Mouse (Mus musculus): ENCODE data around the gene Marveld3.

Marveld3 gene

DNA sequence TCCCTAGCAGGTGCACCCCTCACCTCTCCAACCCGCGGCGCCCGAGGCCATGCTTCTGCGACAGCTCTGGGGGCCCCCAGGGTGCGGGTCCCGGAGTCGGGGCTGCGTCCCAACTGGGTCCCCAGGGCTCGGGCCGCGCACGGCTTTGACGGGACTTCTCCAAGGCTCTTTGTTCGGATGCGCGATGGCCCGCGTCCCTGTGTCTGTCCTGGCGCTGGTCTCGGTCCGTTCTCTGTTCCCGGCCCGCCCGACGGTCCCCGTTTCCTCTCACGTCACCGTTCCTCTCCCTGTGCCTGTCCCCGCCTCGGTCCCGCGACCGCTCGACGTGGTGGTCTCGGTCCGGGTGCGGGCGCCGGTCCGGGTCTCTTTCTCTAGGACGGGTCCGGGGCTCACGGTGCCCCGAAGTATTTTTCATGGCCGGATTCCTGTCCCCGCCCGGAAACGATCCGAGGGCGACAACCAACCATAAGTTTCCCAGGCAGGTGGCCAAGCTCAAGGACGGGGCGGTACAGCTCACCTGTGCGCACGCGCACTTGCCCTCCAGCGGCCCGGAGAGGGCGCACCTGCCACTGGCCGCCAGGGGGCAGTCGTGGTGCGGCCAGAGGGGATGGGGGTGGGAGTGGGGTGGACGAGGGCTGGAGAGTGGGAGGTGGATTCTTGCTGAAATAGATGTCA lies at the start of gene Marveld3:
Gene Marveld3, minus strand, starts transcription at position 511 of the 675 bp plus-strand sequence.
- DNase-seq = peak in 1 of 2 experiments; percentile 32

DNA sequence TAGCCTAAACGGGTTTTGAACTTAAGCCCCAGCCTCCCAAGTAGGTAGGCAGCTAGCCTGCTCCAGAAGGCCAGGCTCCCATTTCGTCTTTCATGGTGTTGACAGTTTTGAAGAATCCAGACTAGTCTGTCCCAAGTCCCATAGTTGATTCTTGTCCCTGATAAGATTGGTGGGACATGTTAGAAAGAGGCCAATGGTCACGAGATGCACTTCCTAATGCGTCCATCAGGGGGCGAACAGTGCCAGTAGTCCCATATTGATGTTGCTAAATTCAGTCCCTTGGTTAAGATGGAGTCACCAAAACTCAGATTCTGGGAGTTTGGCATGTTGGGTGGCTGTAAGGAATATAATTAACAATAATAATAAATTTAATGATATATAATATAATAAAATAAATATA lies 48.9 kb upstream of the Marveld3 start:
- DNase-seq = peak; percentile 39 to 52

DNA sequence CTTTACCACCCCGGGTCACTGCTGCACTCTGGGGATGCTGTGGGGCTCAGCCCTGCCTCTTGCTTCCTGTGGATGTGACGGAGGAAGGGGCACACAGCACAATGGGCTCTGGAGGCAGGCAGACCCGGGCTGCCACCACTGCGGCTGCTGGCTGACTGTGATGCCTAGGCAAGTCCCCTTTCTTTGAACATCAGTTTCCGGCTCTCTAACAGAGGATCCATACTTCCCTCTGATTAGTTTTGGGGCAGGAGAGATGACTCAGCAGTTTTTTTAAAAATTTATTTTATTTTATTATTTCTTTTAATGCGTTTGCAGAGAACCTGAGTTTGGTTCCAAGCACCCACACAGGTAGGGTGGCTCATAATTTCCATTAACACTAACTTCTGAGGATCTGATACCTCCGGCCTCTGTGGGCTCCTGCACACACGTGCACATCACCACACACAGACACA lies 47.0 kb upstream of the Marveld3 start:
- no peak for DNase-seq

DNA sequence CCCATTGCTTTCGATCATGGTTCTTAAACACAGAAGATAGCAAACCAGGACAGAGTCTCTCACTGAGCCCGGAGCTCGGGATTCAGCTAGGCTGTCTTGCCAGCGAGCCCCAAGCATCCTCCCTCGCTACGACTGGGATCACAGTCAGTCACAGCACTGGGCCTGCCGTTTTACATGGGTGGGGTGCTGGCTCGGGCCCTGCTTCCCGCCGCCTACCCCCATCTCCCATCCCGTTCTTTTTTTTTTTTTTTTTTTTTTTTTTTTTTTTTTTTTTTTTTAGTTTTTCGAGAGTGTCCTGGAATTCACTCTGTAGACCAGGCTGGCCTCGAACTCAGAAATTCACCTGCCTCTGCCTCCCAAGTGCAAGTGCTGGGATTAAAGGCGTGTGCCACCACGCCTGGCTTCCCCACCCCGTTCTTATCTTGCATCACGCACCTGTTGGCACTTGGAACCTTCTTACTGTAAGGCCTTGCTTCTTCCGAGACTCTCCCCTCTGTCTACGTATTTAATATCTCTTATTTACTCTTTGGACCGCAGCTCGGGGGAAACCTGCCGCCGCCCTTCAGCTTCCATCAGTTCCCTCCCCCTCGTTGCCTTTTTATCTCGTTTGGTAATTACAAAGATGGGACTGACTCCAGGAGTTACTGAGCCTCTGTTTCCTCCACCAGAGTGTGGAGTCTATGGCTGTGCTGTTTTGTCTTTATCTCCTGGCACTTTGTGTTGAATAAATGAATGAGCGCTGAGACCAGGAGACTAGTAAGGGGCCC lies 46.4 kb upstream of the Marveld3 start:
- no peak for DNase-seq

DNA sequence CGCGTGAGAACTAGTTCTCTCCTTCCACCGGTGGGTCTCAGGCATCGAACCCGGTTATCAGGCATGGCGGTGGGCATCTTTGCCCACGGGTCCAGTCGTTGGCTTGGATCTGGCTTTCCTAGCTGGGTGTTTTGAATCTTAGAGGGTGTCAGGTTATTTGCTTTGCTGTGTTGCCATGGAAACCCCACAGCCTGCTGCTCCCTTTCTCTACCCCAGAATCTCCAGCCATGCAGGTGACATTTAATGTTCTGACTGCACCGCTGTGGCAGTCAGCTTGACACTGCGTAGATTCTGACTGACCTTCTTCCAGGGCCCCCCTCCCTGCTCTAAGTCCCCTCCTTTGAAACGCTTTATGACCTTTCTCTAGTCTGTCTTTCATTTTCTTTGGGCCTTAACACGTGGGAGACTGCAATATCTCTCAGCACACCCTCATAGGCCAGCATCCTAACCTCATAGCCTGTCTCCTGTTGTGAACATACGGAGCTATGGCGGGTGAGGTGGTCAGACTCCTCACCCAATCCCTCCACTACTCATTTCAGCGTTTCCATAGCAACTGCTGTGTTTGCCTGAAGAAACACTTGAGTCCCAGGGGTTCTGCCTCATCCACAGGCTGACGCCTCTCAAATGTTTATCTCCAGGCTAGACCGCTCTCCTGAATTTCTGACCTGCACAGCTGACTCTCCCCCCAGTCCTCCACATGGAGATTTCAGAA lies 44.5 kb upstream of the Marveld3 start:
- no peak for DNase-seq

DNA sequence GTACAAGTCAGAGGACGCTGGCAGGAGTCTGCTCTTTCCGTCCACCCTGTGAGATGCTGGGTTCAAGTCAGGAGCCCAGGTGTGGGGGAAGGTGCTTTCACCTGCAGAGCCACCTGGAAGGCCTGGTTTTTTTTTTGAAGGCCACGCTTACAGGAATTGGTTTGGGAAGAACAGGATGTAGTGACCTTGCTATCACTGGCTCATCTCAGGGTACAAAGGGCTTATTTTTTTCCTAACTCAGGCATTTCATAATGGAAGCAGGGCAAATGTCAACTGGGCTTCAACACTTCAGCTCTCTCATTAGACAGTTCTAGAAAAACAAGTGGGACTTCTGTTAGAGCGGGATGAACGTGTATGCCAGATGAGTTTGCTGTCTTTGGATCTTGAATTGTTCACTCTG lies 42.3 kb upstream of the Marveld3 start:
- no peak for DNase-seq

DNA sequence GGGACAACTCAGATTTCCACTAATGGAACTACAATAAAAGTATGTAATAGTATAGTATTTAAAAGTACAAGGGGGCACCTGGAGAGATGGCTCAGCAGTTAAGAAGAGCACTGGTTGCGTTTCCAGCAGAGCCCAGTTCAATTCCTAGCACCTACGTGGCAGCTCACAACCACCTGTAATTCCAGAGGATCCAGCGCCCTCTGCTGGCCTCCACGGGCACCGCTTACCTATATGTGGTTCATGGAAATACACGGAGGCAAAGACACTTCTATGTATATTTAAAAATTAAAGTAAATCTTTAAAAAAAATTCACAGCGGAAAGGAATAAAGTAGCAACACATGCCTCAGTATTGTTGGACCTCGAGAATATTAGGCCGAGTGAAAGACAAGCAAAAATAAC lies 41.0 kb upstream of the Marveld3 start:
- DNase-seq = peak in 1 of 2 experiments; percentile 5

DNA sequence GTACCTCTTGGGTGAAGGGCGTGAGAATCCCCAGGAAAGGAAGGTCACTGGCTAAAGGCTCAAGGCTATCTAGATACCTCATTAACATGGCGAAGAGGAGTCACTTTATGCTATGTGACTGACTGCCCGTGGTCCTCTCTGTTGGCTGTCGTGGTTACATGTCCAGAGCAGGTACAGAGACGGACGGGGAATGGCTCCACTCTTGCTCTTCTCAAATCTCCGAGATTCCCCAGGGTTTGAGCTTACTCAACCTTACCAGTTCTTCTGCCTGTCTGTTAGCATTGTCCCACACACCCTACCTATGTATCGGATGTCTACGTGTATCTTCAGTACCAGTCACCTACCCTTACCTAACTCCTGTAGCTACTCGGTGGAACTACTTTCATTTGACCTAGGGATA lies 38.0 kb upstream of the Marveld3 start:
- no peak for DNase-seq

DNA sequence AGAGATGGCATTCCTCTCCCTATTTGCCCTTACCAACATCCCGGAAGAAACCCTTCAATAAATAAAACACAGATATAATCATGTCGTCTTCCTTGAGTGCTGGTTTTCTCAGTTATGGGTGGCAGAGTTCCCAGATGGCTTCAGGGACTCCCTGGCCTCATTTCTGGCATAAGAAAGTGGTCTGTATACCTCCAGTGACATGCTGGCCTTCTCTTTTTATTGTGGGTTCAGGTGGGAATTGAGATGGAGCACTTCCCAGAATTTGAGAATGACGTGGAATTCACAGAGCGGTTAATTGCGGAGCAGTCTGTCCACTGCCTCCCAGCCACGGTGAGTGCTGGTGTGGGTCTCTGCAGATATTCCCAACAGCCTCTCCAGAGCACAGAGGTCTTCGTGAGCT lies 36.1 kb upstream of the Marveld3 start:
- DNase-seq = no peak

DNA sequence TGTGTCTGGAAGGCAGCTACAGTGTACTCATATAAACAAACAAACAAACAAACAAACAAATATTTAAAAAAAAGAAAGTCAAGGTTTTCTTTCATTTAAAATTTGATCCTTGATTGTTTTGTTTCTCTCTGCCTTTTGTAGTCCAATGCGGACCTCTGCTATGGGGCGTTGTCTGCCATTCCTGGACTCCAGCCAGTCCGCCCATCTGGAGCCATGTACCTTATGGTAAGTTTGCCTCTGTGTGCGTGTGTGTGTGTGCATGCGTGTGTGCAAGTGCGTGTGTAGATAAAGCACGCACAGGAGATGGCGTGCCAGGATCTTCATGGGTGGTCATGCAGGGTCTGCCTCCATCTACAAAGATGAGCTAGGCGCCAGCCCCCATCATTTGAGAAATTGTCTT lies 35.4 kb upstream of the Marveld3 start:
- DNase-seq = no peak

DNA sequence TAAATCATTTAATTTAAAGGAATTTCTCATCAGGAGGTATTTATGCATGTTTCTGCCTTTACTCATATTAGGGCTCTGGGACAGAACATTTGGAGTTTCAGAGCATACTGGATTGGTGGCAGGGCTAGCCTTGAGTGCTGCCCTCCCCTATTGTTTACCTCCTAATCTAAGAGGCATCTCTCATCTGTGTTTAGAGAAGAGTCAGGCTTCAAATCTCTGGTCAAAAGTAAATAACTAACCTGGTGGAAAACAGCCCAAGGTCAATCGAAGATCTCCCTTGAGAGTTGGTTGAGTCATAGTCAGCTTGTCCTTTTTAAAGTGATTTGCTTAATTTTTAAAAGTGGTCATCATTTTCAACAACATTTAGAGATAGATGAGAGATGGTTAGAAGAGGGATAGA lies 30.9 kb upstream of the Marveld3 start:
- DNase-seq = no peak

DNA sequence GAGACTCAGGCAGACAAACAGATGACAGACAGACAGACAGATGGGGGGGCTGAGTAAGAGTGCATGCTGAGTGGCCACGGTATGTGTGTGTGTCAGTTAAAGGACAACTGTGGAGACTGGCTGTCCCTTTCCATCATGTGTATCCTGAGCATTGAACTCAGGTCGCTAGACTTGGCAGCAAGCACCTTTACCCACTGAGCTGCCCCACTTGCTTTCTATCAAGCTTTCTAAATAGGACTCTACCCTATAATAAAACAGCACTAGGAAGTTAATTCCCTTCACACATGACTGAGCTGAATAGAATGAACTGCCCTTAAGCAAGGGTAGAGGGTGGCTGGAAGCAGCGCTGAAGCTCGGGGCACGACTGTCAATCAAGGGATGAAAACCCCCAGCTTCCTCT lies 30.2 kb upstream of the Marveld3 start:
- no peak for DNase-seq

DNA sequence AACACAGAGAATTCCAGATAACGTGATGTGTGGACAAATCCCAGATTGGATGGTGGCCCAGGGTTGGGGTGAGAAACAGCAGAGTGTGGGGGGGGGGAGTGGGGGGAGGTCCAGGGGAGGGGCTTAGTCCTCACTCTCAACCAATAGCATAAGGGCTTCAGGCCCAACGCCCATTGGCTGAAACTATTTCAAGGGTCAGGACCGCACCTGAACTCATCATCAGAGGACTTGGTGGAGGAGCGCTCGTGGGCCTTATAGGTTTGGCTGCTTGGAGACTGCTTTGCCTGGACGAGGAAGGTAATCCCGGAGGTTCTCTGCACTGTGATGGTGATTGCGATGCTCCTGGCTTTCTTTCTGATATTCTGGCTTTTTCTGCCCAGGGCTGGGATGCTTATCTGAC lies 28.2 kb upstream of the Marveld3 start, which contains the start of gene Tat:
Gene Tat, plus strand, starts transcription at position 214 of the 400 bp plus-strand sequence.
- no peak for DNase-seq

DNA sequence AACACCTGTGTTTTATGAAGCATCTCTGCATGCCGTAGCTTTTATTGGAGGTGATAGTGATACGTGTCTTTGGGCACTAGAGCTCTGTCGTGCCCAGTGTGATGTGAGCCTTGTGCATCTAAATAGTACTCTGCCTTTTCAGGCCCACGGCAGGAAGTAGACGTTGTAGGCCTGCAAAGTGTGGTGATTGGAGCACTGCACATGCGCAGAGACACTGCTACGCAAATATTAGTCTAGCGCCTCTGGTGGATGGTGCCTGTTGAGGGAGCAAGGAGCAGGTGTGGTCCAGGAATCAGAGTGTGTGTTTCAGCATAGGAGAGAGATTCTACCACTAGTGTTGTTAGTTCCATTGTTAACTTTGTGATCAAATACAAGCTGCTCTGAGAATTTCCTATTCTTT lies 27.1 kb upstream of the Marveld3 start:
- no peak for DNase-seq

DNA sequence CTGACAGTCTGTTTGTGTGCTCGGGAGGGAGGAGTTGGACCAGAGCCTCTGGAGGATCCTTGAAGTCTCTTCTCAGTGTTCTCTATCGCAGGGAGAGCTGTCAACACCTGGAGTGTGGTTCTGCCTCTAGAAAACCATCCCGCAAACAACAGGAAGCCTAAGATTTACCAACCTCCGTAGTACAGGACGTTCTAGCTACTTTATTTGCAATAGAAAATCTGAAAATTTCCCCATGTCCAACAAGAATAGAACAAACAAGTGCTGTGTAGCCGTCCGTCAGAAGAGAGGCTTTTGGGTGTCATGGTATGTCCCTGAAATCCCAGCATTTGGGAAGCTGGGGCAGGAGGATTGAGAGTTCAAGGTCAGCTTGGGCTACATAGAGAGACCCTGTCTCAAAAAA lies 25.8 kb upstream of the Marveld3 start:
- no peak for DNase-seq

DNA sequence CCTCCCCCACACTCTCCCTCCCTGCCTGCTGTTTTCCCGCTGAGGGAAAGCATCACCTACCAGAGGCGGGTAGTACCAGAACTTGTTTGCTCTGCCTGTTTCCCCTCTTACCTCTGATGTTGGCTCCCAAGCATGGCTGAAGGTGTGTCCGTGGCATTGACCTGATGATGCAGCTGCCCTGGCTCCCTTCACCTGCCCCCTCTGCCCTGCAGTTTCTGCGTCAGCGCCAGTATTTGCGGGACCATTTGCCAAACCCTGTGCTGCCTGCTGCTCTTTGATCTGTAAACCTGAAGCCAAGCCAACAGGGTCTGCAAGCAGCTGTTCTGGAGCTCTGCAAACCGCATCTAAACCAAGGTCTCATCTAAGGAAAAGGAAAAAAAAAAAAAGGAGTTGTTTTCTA lies 24.4 kb upstream of the Marveld3 start:
- no peak for DNase-seq

DNA sequence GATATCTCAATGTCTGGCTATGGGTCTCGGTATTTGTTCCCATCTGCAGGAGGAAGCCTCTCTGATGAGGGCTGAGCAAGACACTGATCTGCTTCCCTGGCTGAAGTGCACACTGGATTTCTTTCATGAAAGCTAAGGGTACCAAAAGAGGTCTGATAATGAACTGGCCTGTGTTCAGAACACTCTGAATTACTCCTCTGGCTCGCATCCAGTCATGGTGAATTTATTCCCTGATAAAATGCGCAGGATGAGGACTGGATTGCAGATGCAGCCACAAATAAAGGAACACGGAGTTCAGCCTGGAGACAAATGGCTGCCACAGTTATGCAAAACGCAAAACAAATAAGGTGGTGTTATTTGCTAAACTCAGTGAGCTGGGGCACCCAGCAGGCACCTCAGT lies 21.9 kb upstream of the Marveld3 start:
- no peak for DNase-seq

DNA sequence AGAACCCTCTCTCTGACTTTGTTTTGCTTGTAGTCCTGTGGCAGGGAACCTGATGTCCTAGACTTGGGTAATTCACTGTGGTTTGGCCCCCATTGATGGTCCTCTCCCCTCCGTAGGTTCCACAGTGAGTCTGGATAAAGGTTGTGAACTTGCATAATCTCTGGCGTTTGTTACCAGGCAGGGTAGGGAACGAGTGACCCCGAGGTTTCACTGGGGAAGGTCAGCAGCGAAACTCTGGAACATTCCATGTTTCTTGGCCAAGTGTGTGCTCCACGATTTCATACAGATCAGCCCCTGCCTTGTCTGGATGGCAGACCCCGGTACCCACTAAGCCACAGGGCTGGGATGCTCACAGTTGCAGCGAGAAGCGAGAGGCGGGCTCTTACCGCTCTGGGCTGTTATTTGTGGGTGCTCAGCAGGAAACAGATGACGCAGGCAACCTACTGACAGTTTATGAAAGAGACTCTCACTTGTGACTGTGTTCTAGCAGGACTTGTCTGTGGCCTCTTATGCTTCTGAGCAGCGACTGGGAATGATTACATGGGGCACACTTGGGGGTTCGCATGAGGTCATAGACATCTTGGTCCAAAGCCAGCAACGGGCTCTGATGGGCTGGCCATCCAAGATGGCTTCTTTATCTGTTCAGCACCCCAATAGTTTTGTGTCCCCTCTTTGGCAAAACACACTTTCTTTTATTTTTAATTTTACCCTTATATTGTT lies 20.5 kb upstream of the Marveld3 start:
- peak; percentile 11 to 16 for DNase-seq

DNA sequence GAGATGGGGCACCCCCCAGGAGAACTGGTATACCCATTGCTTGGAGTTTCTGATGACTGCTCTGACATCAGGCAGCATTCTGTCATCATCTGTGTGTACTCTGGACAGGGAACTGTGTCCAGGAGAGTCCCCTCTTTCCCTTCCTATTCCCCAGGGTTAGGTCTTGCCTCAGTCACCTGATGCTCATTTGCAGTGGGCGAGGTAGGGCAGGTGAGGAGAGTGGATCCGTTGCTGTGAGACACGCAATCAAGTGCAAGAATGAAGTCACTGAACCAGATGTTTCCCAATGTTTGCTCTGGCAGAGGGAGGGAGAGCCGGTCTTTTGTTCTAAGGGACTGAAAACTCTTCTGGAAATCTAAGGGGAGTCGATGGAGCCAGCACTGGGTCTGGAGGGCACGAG lies 17.3 kb upstream of the Marveld3 start:
- DNase-seq = no peak

DNA sequence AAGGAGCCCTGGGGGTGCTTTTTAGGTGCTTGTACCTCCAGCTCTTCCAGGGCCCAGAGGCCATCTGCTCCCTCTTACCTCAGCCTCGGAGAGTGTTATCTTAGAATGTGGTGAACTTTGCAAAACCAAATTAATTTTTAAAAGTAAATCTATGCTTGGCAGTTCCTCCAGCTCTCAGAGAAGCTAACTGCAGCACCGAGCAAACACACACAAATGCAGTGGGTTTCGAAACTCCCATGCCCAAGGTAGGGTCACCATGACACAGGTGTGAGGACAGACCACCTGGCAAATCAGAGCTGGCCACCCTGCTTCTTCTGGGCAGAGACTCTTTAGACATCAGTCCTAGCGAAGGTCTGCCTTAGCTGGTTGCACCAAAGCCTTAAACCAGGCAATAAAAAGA lies 10.9 kb upstream of the Marveld3 start:
- DNase-seq = no peak

DNA sequence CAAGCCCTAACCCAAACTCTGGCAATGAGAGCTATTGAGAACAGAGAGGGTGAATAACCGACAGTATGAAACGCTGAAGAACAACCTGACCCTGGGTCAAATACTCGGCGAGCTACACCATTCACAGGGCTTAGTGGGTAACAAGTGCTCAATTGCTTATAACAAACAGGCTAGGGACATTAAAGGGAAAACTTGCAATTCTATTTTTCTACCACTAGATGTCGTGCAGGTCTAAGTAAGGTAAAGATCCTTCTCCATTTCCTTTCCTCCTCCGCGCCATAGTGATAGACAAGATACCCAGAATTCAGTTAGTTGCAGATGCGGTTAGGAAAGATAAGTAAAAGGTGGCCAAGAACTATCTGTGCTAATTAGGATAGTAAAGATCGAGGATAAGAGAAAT lies 8.3 kb upstream of the Marveld3 start:
- DNase-seq = peak; percentile 13 to 16

DNA sequence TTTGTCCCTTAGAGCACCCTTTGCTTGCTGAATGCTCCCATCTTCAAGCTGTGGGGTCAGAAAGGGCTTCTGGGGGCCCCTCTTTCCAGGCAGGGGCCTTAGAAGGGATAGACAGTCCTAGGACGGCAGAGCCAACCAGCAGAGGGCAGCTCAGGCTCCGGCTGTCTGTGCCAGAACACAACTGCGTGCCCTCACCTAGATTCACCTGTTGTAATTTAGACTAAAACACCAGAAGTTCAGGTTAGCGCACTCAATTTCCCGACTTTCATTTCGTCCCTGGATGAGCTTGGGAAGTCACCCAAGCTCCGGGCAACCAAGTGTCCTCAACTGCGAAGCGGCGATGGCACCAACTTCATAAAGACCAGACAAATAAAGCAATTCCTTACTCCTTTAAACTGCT lies 6.8 kb upstream of the Marveld3 start:
- no peak for DNase-seq

DNA sequence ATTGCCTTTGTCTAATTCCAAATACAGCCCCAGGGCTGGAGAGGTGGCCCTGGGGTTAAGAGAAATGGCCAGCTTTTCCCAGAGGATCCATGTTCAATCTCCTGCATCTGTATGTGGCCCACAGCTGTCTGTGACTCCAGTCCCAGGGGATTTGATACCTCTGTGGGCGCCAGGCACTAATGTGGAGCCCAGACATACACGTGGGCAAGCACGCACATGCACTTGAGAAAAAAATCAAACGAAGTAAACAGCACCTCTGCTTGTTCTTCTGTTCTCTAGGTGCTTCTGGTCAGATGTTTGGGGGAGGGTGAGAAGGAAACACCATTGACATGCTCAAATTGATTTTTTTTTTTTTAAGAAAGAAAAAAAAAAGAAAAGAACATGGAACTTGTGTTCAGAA lies 2.1 kb upstream of the Marveld3 start:
- no peak for DNase-seq
